In genomic region chr12:52904046-52904445, GRCm38 (mm10) we compare ENCODE assay signal across 28 mouse cellular contexts.
"Had no signal": no experiment of that assay in that cellular context is flagged by ENCODE, and none has a peak within 500 bp of the region (broad histone marks: within the 10 kb centered on the region; RNA-seq: fewer than 3 reads in every experiment).

No protein-coding gene starts in this region.

- DNase-seq: cerebellum, adult 8-10 months; cerebellum, adult 9-10 months; cerebellum, adult 9-11 months; cerebellum, postnatal 10 days; cerebellum, postnatal 14 days; cerebellum, postnatal 25 days; cerebellum, postnatal 36 days; embryo, embryonic 11 days; forebrain, postnatal 0 days; gastrocnemius, adult 2 months; gastrocnemius, postnatal 10 days; gastrocnemius, postnatal 14 days; gastrocnemius, postnatal 25 days; gastrocnemius, postnatal 36 days; heart, adult 18-20 months; heart, adult 2 months had no signal

- H3K9me3 ChIP-seq: embryonic facial prominence, embryonic 10.5 days; embryonic facial prominence, embryonic 12.5 days; embryonic facial prominence, embryonic 13.5 days; embryonic facial prominence, embryonic 15.5 days; forebrain, embryonic 10.5 days; forebrain, embryonic 12.5 days; forebrain, embryonic 13.5 days; forebrain, embryonic 15.5 days; heart, embryonic 10.5 days had no signal

- H3K36me3 ChIP-seq: embryonic facial prominence, embryonic 10.5 days; embryonic facial prominence, embryonic 12.5 days; embryonic facial prominence, embryonic 13.5 days; embryonic facial prominence, embryonic 15.5 days; forebrain, embryonic 10.5 days; forebrain, embryonic 12.5 days; forebrain, embryonic 15.5 days; heart, embryonic 10.5 days had no signal

- ATAC-seq: forebrain, embryonic 13.5 days; forebrain, embryonic 14.5 days; forebrain, embryonic 15.5 days; forebrain, embryonic 16.5 days; forebrain, postnatal 0 days had no signal

- H3K27me3 ChIP-seq: embryonic facial prominence, embryonic 12.5 days; embryonic facial prominence, embryonic 13.5 days; embryonic facial prominence, embryonic 15.5 days; forebrain, embryonic 12.5 days; forebrain, embryonic 13.5 days; forebrain, embryonic 15.5 days had no signal

- H3K4me2 ChIP-seq: embryonic facial prominence, embryonic 12.5 days; embryonic facial prominence, embryonic 13.5 days; embryonic facial prominence, embryonic 15.5 days; forebrain, embryonic 12.5 days; forebrain, embryonic 13.5 days; forebrain, embryonic 15.5 days had no signal

- H3K4me1 ChIP-seq: embryonic facial prominence, embryonic 12.5 days; embryonic facial prominence, embryonic 13.5 days; embryonic facial prominence, embryonic 15.5 days had no signal

- H3K9ac ChIP-seq: embryonic facial prominence, embryonic 12.5 days; embryonic facial prominence, embryonic 13.5 days; embryonic facial prominence, embryonic 15.5 days; forebrain, embryonic 12.5 days; forebrain, embryonic 13.5 days; forebrain, embryonic 15.5 days; forebrain, postnatal 0 days had no signal

- H3K27ac ChIP-seq: embryonic facial prominence, embryonic 10.5 days; embryonic facial prominence, embryonic 12.5 days; embryonic facial prominence, embryonic 13.5 days; embryonic facial prominence, embryonic 15.5 days; forebrain, embryonic 10.5 days; forebrain, embryonic 12.5 days; forebrain, embryonic 13.5 days; forebrain, embryonic 15.5 days; gastrocnemius, adult 2 months; heart, adult 2 months; heart, embryonic 10.5 days had no signal

- H3K4me3 ChIP-seq: embryonic facial prominence, embryonic 10.5 days; embryonic facial prominence, embryonic 12.5 days; embryonic facial prominence, embryonic 13.5 days; embryonic facial prominence, embryonic 15.5 days; erythroblast, embryonic 14.5 days; forebrain, embryonic 10.5 days; forebrain, embryonic 12.5 days; forebrain, embryonic 13.5 days; forebrain, embryonic 15.5 days; gastrocnemius, adult 2 months; heart, adult 2 months; heart, embryonic 10.5 days had no signal
